Mouse (Mus musculus) layer of hippocampus, adult 18-20 months (tissue): ENCODE measurements around the gene Rhot2. TPM values are rescaled to one million over a fixed set of nuclear protein-coding genes. Genes with fewer than 3 reads are reported as not detected.
"Not testable (repeated sequence)": the region's sequence is repeated elsewhere in the genome, so short reads cannot be mapped to it uniquely, and the experiment has no call there.

ENCODE experiments used
- DNase-seq, 2 experiments: peaks; one replicate each; pipeline ENCODE4 v3.0.0; 2022; ENCODE audit warnings: low spot score in 2 of 2
- total RNA-seq, 2 experiments: library from RNA; stranded (reverse); gene quantifications; 2 replicates each; pipeline ENCODE4 v1.2.3; 2021

The Rhot2 gene
- total RNA-seq, 2 experiments from 2014 or later: 98.3 to 109 TPM

GRCm38 (mm10) chr17:25830200-25830753 lies 14.4 kb downstream of the Rhot2 start:
- no peak for DNase-seq

- DNase-seq: no peak
Measured at GRCm38 (mm10) chr17:25829558-25830017, 15.1 kb downstream of the Rhot2 start.

- DNase-seq: peak; percentile 73 to 92
Measured at GRCm38 (mm10) chr17:25828712-25829557, 15.7 kb downstream of the Rhot2 start, which contains the start of gene Jmjd8. Gene Jmjd8 (plus strand): TSS chr17:25828867.

- no peak for DNase-seq
Measured at GRCm38 (mm10) chr17:25828223-25828594, 16.4 kb downstream of the Rhot2 start.

GRCm38 (mm10) chr17:25827546-25828222 lies 17.0 kb downstream of the Rhot2 start:
- DNase-seq: no peak

- DNase-seq: no peak
Measured at GRCm38 (mm10) chr17:25827011-25827410, 17.6 kb downstream of the Rhot2 start.

- no peak for DNase-seq
Measured at GRCm38 (mm10) chr17:25825984-25826570, 18.6 kb downstream of the Rhot2 start.

- DNase-seq: no peak
Measured at GRCm38 (mm10) chr17:25825311-25825710, 19.3 kb downstream of the Rhot2 start.

GRCm38 (mm10) chr17:25824362-25825142 lies 20.1 kb downstream of the Rhot2 start:
- DNase-seq: no peak

- peak; percentile 75 to 91 for DNase-seq
Measured at GRCm38 (mm10) chr17:25823452-25823851, 21.2 kb downstream of the Rhot2 start, which contains the start of gene Wdr24. Gene Wdr24 (plus strand): TSS chr17:25823627.

GRCm38 (mm10) chr17:25818851-25819780 lies 25.5 kb downstream of the Rhot2 start:
- DNase-seq: no peak

GRCm38 (mm10) chr17:25817662-25818061 lies 27.0 kb downstream of the Rhot2 start:
- no peak for DNase-seq

GRCm38 (mm10) chr17:25813471-25813870 lies 31.2 kb downstream of the Rhot2 start:
- peak; percentile 86 to 88 for DNase-seq

GRCm38 (mm10) chr17:25810890-25811289 lies 33.8 kb downstream of the Rhot2 start:
- no peak for DNase-seq

- DNase-seq: no peak
Measured at GRCm38 (mm10) chr17:25809606-25810340, 34.9 kb downstream of the Rhot2 start.

- DNase-seq: peak; percentile 91 to 94
Measured at GRCm38 (mm10) chr17:25808789-25809605, 35.7 kb downstream of the Rhot2 start, which contains the start of gene Fbxl16. Gene Fbxl16 (plus strand): TSS chr17:25809085.

- DNase-seq: no peak
Measured at GRCm38 (mm10) chr17:25808028-25808427, 36.6 kb downstream of the Rhot2 start.

- not testable (repeated sequence) for DNase-seq
Measured at GRCm38 (mm10) chr17:25807452-25807851, 37.2 kb downstream of the Rhot2 start.
